Mouse (Mus musculus): ENCODE measurements around the gene Sorcs3. TPM values are rescaled to one million over a fixed set of nuclear protein-coding genes. Genes with fewer than 3 reads are reported as not detected.

Sorcs3 gene
- total RNA-seq (2023), result not detected

GRCm38 (mm10) chr19:48205929-48206814 lies at the start of gene Sorcs3:
Gene Sorcs3, plus strand, starts transcription at chr19:48206025.

Data from neutrophil, adult 83 days (primary cell).